22 mouse cellular contexts compared by ENCODE assay signal in the genomic region with DNA sequence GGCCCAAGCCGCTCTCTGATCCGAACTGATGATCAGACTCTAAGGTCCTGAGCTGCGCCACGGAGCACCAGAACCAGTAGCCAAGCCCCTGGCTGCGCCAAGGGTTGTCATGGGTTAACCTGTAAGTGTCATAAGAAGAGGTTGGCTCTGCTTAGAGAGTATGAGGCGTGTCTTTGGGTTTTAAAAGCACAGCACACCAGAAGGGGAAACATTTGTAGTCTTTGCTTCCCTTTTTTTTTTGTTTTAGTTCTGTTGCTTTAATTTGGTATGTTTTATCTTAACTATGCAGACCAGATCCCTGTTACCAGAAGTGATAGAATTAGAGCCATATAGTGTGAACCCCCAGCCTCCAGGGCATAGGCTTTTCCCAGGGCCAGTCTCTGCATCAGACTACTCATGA.
"Had no signal": no experiment of that assay in that cellular context is flagged by ENCODE, and none has a peak within 500 bp of the region (broad histone marks: within the 10 kb centered on the region; RNA-seq: fewer than 3 reads in every experiment).

No protein-coding gene starts in this region.

- H3K4me2 ChIP-seq: limb, embryonic 12.5 days; limb, embryonic 15.5 days; liver, embryonic 11.5 days; lung, embryonic 14.5 days; midbrain, embryonic 12.5 days; neural tube, embryonic 12.5 days; neural tube, embryonic 15.5 days had no signal

- H3K36me3 ChIP-seq: limb, embryonic 12.5 days; limb, embryonic 15.5 days had no signal

- H3K27me3 ChIP-seq: midbrain, embryonic 12.5 days; neural tube, embryonic 12.5 days; neural tube, embryonic 15.5 days had no signal

- H3K9ac ChIP-seq: limb, embryonic 12.5 days; limb, embryonic 15.5 days; liver, embryonic 14.5 days; liver, postnatal 0 days; lung, embryonic 14.5 days; midbrain, embryonic 12.5 days; neural tube, embryonic 12.5 days; neural tube, embryonic 15.5 days had no signal

- H3K27ac ChIP-seq: kidney, postnatal 0 days; layer of hippocampus, adult 2 months; limb, embryonic 12.5 days; limb, embryonic 15.5 days; liver, embryonic 14.5 days; midbrain, embryonic 12.5 days; neural tube, embryonic 12.5 days; neural tube, embryonic 15.5 days had no signal

- ATAC-seq: intestine, postnatal 0 days; liver, postnatal 0 days had no signal

- H3K4me3 ChIP-seq: layer of hippocampus, adult 2 months; limb, embryonic 12.5 days; limb, embryonic 15.5 days; midbrain, embryonic 12.5 days; neural tube, embryonic 12.5 days; neural tube, embryonic 15.5 days had no signal

- H3K9me3 ChIP-seq: limb, embryonic 12.5 days; limb, embryonic 15.5 days; midbrain, embryonic 12.5 days; neural tube, embryonic 12.5 days; neural tube, embryonic 15.5 days had no signal

- H3K4me1 ChIP-seq: limb, embryonic 12.5 days; limb, embryonic 15.5 days; neural tube, embryonic 15.5 days had no signal

- DNase-seq: kidney, adult 2 months; kidney, postnatal 25 days; layer of hippocampus, postnatal 36 days; left cerebral cortex, postnatal 4 days; liver, postnatal 0 days; lung, embryonic 14.5 days; lung, postnatal 36 days; retina, postnatal 1 day; right cerebral cortex, postnatal 25 days; spleen, adult 18-20 months; thymus, adult 18-20 months; thymus, postnatal 36 days had no signal
